Mouse (Mus musculus) hematopoietic multipotent progenitor cell, adult 10-12 weeks (in vitro differentiated cells): ENCODE results near the gene Vmn1r3. TPM values are rescaled to one million over a fixed set of nuclear protein-coding genes. Genes with fewer than 3 reads are reported as not detected.

ENCODE experiments used
- polyA plus RNA-seq: library from polyadenylated mRNA; stranded (reverse); fragments of >175 nt; gene quantifications from 2 replicates; pipeline ENCODE4 v1.2.3, GENCODE M21; 2012; ENCODE audit warnings: low replicate concordance

Gene Vmn1r3
- polyA plus RNA-seq, result not detected in 2 replicates

DNA sequence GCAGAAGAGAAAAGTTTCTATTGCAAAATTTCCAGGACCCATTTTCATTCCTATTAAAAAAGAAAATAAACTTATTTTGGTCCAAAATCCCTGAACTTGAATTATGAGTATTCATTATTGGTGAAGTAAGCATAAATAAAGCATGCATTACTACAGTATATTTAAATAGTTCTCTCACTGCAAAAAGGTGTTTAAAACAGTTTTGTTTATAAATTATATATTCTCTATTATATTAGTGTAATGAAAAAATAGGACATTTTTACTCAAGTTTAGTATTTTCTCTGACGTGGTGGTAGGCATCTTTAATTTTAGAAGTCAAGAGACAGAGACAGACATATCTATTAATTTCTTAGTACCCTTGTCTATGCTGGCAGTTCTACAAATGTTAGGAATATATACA lies at the start of gene Vmn1r3:
Gene Vmn1r3 (minus strand): TSS at position 101 of the 400 bp plus-strand sequence.

DNA sequence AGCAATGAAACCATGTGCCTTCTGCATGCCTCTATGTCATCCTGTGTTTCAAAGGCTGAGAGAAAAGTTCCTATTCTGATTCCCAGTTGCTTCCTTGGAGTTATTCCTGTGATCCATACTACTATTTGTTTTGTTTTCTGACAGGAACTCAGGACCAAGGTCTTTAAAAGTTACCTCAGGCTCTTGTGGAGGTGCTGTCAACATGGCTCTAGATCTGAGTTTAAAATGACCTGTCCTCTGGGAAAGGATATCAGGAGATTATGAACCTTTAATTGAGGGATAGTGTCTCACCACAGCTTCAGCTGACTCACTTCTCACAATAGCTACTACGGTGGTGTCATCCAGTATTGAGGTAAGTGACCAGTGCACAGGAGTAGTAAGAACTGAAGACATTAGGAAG lies 18.1 kb downstream of the Vmn1r3 start, which contains the start of gene Vmn1r2:
Gene Vmn1r2 (plus strand): TSS at position 301 of the 400 bp plus-strand sequence.

Other genes with a start within 250 kb of the Vmn1r3 start
- gene Vmn1r2, start 18.0 kb downstream of the Vmn1r3 start, polyA plus RNA-seq, result not detected in 2 replicates